Mouse (Mus musculus) activated CD4-positive, CD25-positive, alpha-beta regulatory T cell, adult 4 months (primary cell): ENCODE measurements around the gene Tbc1d10a. TPM values are rescaled to one million over a fixed set of nuclear protein-coding genes. Genes with fewer than 3 reads are reported as not detected.

Source experiments
- ATAC-seq: one replicate; pipeline ENCODE4 v1.8.0; 2017
- polyA plus RNA-seq, 2 experiments: library from polyadenylated mRNA; unstranded; fragments of 100-300 nt; shearing (Covaris generic); gene quantifications; one replicate each; pipeline ENCODE4 v1.2.1; 2017

Gene Tbc1d10a
- polyA plus RNA-seq, 2 experiments from 2014 or later = 23.8 to 25.6 TPM

GRCm38 (mm10) chr11:4217914-4218629, 31.5 kb downstream of the Tbc1d10a start, which contains the start of gene Castor1:
Gene Castor1 (plus strand): TSS chr11:4218225.
- peak; percentile 91 for ATAC-seq

- no peak for ATAC-seq
Observed at GRCm38 (mm10) chr11:4218637-4219036, 32.0 kb downstream of the Tbc1d10a start.

- ATAC-seq = no peak
Observed at GRCm38 (mm10) chr11:4219317-4219751, 32.7 kb downstream of the Tbc1d10a start.

GRCm38 (mm10) chr11:4219908-4220307, 33.3 kb downstream of the Tbc1d10a start:
- ATAC-seq = no peak

GRCm38 (mm10) chr11:4220443-4221400, 34.1 kb downstream of the Tbc1d10a start:
- peak; percentile 35 for ATAC-seq

GRCm38 (mm10) chr11:4222046-4222950, 35.7 kb downstream of the Tbc1d10a start:
- ATAC-seq = no peak

- peak; percentile 29 for ATAC-seq
Observed at GRCm38 (mm10) chr11:4223393-4224188, 37.0 kb downstream of the Tbc1d10a start.

- ATAC-seq = no peak
Observed at GRCm38 (mm10) chr11:4224223-4224622, 37.6 kb downstream of the Tbc1d10a start.

GRCm38 (mm10) chr11:4226569-4227325, 40.2 kb downstream of the Tbc1d10a start:
- no peak for ATAC-seq

GRCm38 (mm10) chr11:4228463-4228862, 41.9 kb downstream of the Tbc1d10a start:
- ATAC-seq = no peak

- no peak for ATAC-seq
Observed at GRCm38 (mm10) chr11:4229841-4230240, 43.3 kb downstream of the Tbc1d10a start.

- no peak for ATAC-seq
Observed at GRCm38 (mm10) chr11:4231435-4231834, 44.8 kb downstream of the Tbc1d10a start.

GRCm38 (mm10) chr11:4232644-4233043, 46.1 kb downstream of the Tbc1d10a start:
- no peak for ATAC-seq

- no peak for ATAC-seq
Observed at GRCm38 (mm10) chr11:4235052-4235655, 48.6 kb downstream of the Tbc1d10a start.

GRCm38 (mm10) chr11:4235665-4236545, 49.3 kb downstream of the Tbc1d10a start, which contains the start of gene Osm:
Gene Osm (plus strand): TSS chr11:4236420.
- ATAC-seq = peak; percentile 51

- ATAC-seq = no peak
Observed at GRCm38 (mm10) chr11:4236546-4237067, 50.0 kb downstream of the Tbc1d10a start.

GRCm38 (mm10) chr11:4237389-4237912, 50.9 kb downstream of the Tbc1d10a start:
- peak; percentile 75 for ATAC-seq

- no peak for ATAC-seq
Observed at GRCm38 (mm10) chr11:4238167-4238566, 51.6 kb downstream of the Tbc1d10a start.
